Mouse (Mus musculus): ENCODE measurements around the gene Barhl1.

- TF ChIP-seq CTCF (IDR thresholded peaks at IDR 0.05; ENCODE audit: low read depth, low read length): no peak
- TF ChIP-seq POLR2A (IDR thresholded peaks at IDR 0.05; ENCODE audit: extremely low read depth, insufficient read depth, low read length): no peak
Measured at GRCm38 (mm10) chr2:28945388-28945787, 28.9 kb upstream of the Barhl1 start.

Measured in liver, adult 2 months (tissue).